ENCODE assay signal across 8 mouse cellular contexts in genomic region chr17:29022230-29022819, GRCm38 (mm10). TPM values are rescaled to one million over a fixed set of nuclear protein-coding genes. Genes with fewer than 3 reads are reported as not detected.
DNase-seq lines count a peak whose midpoint lies in the region; ATAC-seq lines count a peak whose summit lies in the region.

No protein-coding gene starts in this region.

- peak overlapping the region; percentile 20 for H3K4me3 ChIP-seq in midbrain, embryonic 10.5 days
- H3K4me3 ChIP-seq in midbrain, embryonic 15.5 days: no peak overlapping the region
- no peak overlapping the region for H3K4me3 ChIP-seq in embryonic facial prominence, embryonic 10.5 days
- H3K4me3 ChIP-seq in hindbrain, embryonic 14.5 days (replicated peaks; ENCODE audit: low read length): no peak overlapping the region

- peaks cover 21% of the 10 kb centered on the region for H3K4me1 ChIP-seq in midbrain, embryonic 10.5 days
- peaks cover 3% of the 10 kb centered on the region; the same call in 1 of the 2 replicates for H3K4me1 ChIP-seq in midbrain, embryonic 15.5 days
- peaks cover 38% of the 10 kb centered on the region for H3K4me1 ChIP-seq in embryonic facial prominence, embryonic 10.5 days
- no peaks in the 10 kb centered on the region for H3K4me1 ChIP-seq in hindbrain, embryonic 14.5 days (replicated peaks; ENCODE audit: control insufficient read depth, insufficient read depth, low read length)

- ATAC-seq in midbrain, embryonic 15.5 days (replicated peaks): no peak
- no peak for ATAC-seq in hindbrain, embryonic 14.5 days (ENCODE audit: low FRiP score)

- 23% methylated on average over 15 of the region's 15 CpGs for whole genome bisulfite sequencing in midbrain, embryonic 10.5 days
- 22% methylated on average over 15 of the region's 15 CpGs for WGBS in midbrain, embryonic 15.5 days
- WGBS in embryonic facial prominence, embryonic 10.5 days: 24% methylated on average over 15 of the region's 15 CpGs
- 22% methylated on average over 15 of the region's 15 CpGs for WGBS in hindbrain, embryonic 14.5 days

- no peak for DNase-seq in midbrain, embryonic 10.5 days (ENCODE audit: low spot score)
- peak; percentile 48 for DNase-seq in embryonic facial prominence, embryonic 10.5 days (ENCODE audit: low spot score)
- DNase-seq in hindbrain, embryonic 14.5 days (ENCODE audit: low spot score): no peak
- peak; percentile 48 to 49 for DNase-seq in lung, postnatal 4 days
- no peak for DNase-seq in left cerebral cortex, postnatal 10 days (ENCODE audit: extremely low spot score in 1 of 2, low spot score in 2 of 2)
- DNase-seq in left cerebral cortex, adult 8-10 months (ENCODE audit: low spot score in 2 of 2): no peak
- no peak for DNase-seq in urinary bladder, postnatal 14 days (ENCODE audit: low spot score)

- H3K36me3 ChIP-seq in midbrain, embryonic 10.5 days: no peaks in the 10 kb centered on the region
- no peaks in the 10 kb centered on the region for H3K36me3 ChIP-seq in midbrain, embryonic 15.5 days (replicated peaks)
- no peaks in the 10 kb centered on the region for H3K36me3 ChIP-seq in embryonic facial prominence, embryonic 10.5 days (replicated peaks)
- no peaks in the 10 kb centered on the region for H3K36me3 ChIP-seq in hindbrain, embryonic 14.5 days (replicated peaks; ENCODE audit: control insufficient read depth, insufficient read depth)

- H3K9me3 ChIP-seq in midbrain, embryonic 10.5 days (replicated peaks): no peaks in the 10 kb centered on the region
- no peaks in the 10 kb centered on the region for H3K9me3 ChIP-seq in midbrain, embryonic 15.5 days
- H3K9me3 ChIP-seq in embryonic facial prominence, embryonic 10.5 days: no peaks in the 10 kb centered on the region
- H3K9me3 ChIP-seq in hindbrain, embryonic 14.5 days (ENCODE audit: control insufficient read depth, low read length): no peaks in the 10 kb centered on the region

- intact Hi-C loops in left cerebral cortex, postnatal 10 days (cut with DNase I): no loop called here

- H3K9ac ChIP-seq in midbrain, embryonic 15.5 days: no peak overlapping the region
- no peak overlapping the region for H3K9ac ChIP-seq in hindbrain, embryonic 14.5 days

- no peak overlapping the region for H3K27ac ChIP-seq in midbrain, embryonic 10.5 days (replicated peaks)
- H3K27ac ChIP-seq in midbrain, embryonic 15.5 days: no peak overlapping the region
- H3K27ac ChIP-seq in embryonic facial prominence, embryonic 10.5 days (replicated peaks): no peak overlapping the region
- no peak overlapping the region for H3K27ac ChIP-seq in hindbrain, embryonic 14.5 days

- peaks cover 18% of the 10 kb centered on the region for H3K27me3 ChIP-seq in midbrain, embryonic 10.5 days (ENCODE audit: low read depth, poor library complexity, severe bottlenecking)
- H3K27me3 ChIP-seq in midbrain, embryonic 15.5 days (replicated peaks): 0 out of 2 replicates have a peak, but pooled peaks cover 6% of the 10 kb centered on the region
- peaks cover 19% of the 10 kb centered on the region for H3K27me3 ChIP-seq in embryonic facial prominence, embryonic 10.5 days (replicated peaks; ENCODE audit: low read depth, poor library complexity, severe bottlenecking)
- H3K27me3 ChIP-seq in hindbrain, embryonic 14.5 days (ENCODE audit: control insufficient read depth, insufficient read depth, low read length): no peaks in the 10 kb centered on the region

- H3K4me2 ChIP-seq in midbrain, embryonic 15.5 days: no peak overlapping the region
- peak overlapping the region; percentile 22; the same call in 1 of the 2 replicates for H3K4me2 ChIP-seq in hindbrain, embryonic 14.5 days (replicated peaks)

RNA-seq across cellular contexts. Expression of gene Srsf3, which starts 10.1 kb away (rescaled TPM):
- polyA plus RNA-seq in midbrain, embryonic 10.5 days (2016; fragmentation: Nextera tagmentation; extraction: Ambion mirVana): 789 and 839 TPM in 2 replicates
- 429 and 442 TPM in 2 replicates for polyA plus RNA-seq in midbrain, embryonic 15.5 days (2015; fragmentation: Nextera tagmentation; extraction: Ambion mirVana)
- polyA plus RNA-seq in embryonic facial prominence, embryonic 10.5 days (2016; fragmentation: Nextera tagmentation; extraction: Ambion mirVana): 830 and 831 TPM in 2 replicates
- 446 and 460 TPM in 2 replicates for polyA plus RNA-seq in hindbrain, embryonic 14.5 days (2014; fragmentation: Nextera tagmentation; extraction: Ambion mirVana)
- total RNA-seq in left cerebral cortex, postnatal 10 days (2021): 100 to 1,000 TPM; 148 to 157 TPM
- 100 to 1,000 TPM; 101 to 142 (median 115) TPM for total RNA-seq in left cerebral cortex, adult 8-10 months (2022)

RNA-seq across cellular contexts. Expression of gene Stk38, which starts 14.5 kb away (rescaled TPM):
- 115 and 130 TPM in 2 replicates for polyA plus RNA-seq in midbrain, embryonic 10.5 days (2016; fragmentation: Nextera tagmentation; extraction: Ambion mirVana)
- polyA plus RNA-seq in midbrain, embryonic 15.5 days (2015; fragmentation: Nextera tagmentation; extraction: Ambion mirVana): 99.7 and 105 TPM in 2 replicates
- 118 and 125 TPM in 2 replicates for polyA plus RNA-seq in embryonic facial prominence, embryonic 10.5 days (2016; fragmentation: Nextera tagmentation; extraction: Ambion mirVana)
- polyA plus RNA-seq in hindbrain, embryonic 14.5 days (2014; fragmentation: Nextera tagmentation; extraction: Ambion mirVana): 75.6 and 85.0 TPM in 2 replicates
- total RNA-seq in left cerebral cortex, postnatal 10 days (2021): 10 to 100 TPM; 54.9 to 60.3 TPM
- 10 to 100 TPM; 46.7 to 54.7 (median 48.4) TPM for total RNA-seq in left cerebral cortex, adult 8-10 months (2022)

Comparison
In these comparisons a context has a peak if more than half of its experiments do, and no peak if none do; other contexts are left out.
1. DNase-seq: peak in embryonic facial prominence, embryonic 10.5 days (single experiment) and lung, postnatal 4 days (2 of 2); none in midbrain, embryonic 10.5 days (single experiment), hindbrain, embryonic 14.5 days (single experiment), left cerebral cortex, postnatal 10 days (0 of 2), left cerebral cortex, adult 8-10 months (0 of 2) and urinary bladder, postnatal 14 days (single experiment).